Mouse (Mus musculus): ENCODE measurements around the gene Gm17093.
"Not testable (repeated sequence)": the region's sequence is repeated elsewhere in the genome, so short reads cannot be mapped to it uniquely, and the experiment has no call there.

DNA sequence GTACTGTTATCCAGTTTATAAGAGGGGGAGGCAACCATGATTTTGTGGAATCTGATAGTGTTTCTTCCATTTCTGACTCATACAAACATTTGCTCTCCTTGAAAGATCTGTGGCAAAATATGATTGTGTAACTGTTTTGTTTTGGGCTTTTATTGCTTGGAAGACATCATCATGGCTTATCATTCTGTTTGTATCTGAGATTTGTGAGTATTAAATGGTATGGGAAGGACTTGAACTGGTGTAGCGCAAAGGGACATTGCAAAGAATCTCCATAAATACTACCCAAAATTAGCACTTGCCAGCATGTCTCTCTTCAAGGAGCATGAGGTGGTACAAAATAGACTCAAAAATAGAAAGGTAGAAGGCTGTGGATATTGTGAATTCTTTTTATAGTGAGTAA, 25.9 kb upstream of the Gm17093 start, which contains the start of gene BC061237:
- not testable (repeated sequence) for TF ChIP-seq CTCF (IDR thresholded peaks at IDR 0.05; ENCODE audit: control insufficient read depth, insufficient read depth, insufficient replicate concordance, low read depth, low read length); POLR2A (IDR thresholded peaks at IDR 0.05; ENCODE audit: control insufficient read depth, low read depth, low read length)

Data from testis, adult 2 months (tissue).